Mouse (Mus musculus) ovary, postnatal 36 days (tissue): ENCODE results near the gene Slc22a20.

Source experiments
- DNase-seq: peaks from one replicate; pipeline ENCODE4 v3.0.0; 2022; ENCODE audit warnings: low spot score, mixed read lengths

Gene Slc22a20

DNA sequence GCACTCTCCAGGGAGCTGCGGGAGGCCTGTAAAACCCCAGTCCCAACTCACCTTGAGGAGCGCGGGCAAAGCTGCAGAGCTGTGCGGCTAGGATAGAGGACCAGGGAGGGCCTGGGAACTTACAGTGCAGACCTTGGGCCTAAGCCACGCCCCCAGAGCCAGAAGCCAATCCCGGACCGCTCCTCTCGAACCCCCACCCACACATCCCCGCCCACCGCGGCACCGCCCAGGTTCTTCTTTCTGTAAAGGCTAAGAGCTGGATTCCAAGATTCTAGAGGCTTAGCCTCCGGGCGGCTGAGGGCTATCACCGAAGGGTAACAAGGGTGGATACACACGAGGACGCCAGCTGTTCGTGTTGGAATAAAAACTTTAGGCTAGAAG is 61.2 kb downstream of the Slc22a20 start, which contains the start of gene Cdc42ep2:
TSS of gene Cdc42ep2 (minus strand) at position 104 of the 381 bp plus-strand sequence.
- DNase-seq: peak; percentile 94

DNA sequence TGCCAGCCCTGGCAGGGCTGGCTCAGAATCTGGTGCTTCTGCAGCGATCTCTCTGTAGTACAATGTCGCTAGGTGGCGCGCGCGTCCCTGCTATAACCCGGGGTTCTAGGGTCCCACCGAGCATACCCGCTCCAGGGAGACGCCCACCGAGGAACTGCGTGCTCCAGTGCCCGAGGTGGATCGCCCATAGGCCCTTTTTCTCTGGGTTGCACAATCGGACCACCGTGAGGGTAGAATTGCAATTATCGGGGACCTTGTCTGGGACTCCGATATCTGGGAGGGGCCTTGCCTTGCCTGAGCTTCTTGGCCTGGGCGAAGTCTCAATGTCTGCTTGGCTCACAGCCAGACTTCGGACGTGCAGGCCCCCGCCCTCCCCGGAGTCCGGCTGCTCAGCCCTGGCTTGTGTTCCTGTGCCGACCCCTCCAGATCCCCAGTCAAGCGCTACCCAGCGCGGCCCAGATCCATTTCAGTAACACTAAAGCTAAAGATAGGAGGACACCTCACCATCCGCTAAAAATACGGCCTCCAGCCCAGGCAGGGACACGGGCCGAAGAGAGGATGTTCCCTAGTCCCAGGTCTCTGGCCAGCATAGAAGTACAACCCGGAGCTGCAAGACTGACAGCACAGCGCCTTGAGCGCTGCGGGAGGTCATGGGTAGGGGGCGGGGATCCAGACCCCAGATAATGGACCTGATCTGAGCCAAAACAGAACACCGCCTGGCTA is 61.8 kb downstream of the Slc22a20 start:
- DNase-seq: peak; percentile 86

DNA sequence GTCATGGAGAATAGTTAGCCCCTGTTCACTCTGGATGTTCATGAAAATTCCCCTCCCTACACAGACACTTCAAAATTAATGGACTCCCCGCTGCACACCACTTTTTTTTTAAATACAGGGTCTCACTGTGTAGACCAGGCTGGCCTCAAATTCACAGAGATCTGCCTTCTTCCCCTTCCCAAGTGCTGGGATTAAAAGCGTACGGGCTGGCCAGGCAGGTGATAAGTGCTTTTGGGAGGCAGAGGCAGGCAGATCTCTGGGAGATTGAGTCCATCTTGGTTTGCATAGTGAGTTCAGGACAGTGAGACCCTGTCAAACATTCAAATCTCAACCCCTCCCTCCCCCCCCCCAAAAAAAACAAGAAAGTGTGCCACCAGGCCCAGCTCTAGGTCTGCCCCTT is 63.0 kb downstream of the Slc22a20 start:
- no peak for DNase-seq

DNA sequence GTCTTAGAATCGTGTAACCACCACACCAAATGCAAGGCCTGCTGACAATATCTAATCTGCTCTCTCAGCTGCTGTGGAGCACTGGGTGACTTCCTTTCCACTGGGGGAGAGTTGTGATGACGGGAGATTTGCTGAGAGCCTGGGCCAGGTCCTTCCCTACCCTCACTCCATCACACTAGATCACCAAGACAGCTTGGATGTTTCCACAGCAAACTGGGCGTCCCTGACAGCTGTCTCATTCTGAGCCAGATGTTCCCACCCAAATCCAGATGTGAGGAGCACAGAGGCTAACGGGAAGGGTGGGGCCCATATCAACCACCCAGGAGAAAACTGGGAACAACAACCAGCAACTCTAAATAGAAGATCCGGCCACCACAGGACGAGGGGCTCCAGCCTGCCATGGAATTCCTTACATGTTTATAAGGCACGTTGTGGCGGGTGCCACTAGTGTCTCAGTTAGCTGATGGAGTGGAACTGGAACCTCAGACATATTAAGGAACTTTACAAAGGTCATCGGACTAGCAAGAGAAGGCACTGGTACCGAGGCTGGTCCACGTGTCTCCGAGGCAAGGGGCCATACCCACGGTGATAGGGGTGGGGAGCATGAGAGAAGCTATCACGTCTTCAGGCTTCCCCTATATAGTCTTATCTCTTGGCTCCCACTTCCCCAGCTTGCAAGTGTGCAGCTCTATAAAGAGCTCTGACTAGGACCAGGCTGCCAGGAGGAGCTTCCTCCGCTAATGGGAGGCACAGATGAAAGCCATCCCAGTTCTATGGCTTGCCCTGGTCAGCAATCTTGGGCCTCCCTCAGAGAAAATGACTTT is 63.6 kb downstream of the Slc22a20 start:
- DNase-seq: no peak

DNA sequence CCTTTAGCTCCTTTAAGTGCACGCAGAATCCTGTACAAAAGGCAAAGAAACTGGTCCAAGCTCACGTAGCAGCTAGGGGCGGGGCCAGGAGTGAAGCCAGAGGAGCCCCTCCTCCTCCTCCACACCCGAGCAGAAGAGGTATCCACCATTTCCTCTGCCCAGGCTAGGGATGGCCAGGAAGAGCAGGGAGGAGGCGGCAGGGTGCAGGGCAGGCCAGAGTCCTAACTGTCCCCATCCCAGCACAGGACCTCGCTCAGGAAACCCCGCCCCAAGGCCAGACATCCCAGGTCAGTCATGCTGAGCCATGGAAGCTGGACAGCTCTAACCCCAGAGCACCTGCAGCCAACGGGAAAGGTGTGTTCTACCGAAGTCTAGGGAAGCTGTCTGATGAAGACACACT is 64.2 kb downstream of the Slc22a20 start:
- no peak for DNase-seq
